ENCODE assay signal across 34 mouse cellular contexts in genomic region chr14:72716175-72716574, GRCm38 (mm10).
"Had no signal": no experiment of that assay in that cellular context is flagged by ENCODE, and none has a peak within 500 bp of the region (broad histone marks: within the 10 kb centered on the region; RNA-seq: fewer than 3 reads in every experiment).

No protein-coding gene starts in this region.

- H3K4me2 ChIP-seq: heart, embryonic 11.5 days; heart, embryonic 12.5 days; heart, embryonic 13.5 days; heart, embryonic 15.5 days; hindbrain, embryonic 12.5 days; hindbrain, embryonic 13.5 days; hindbrain, embryonic 14.5 days; hindbrain, embryonic 15.5 days; kidney, embryonic 15.5 days had no signal

- H3K27ac ChIP-seq: heart, embryonic 13.5 days; heart, embryonic 15.5 days; hindbrain, embryonic 10.5 days; hindbrain, embryonic 12.5 days; hindbrain, embryonic 13.5 days; hindbrain, embryonic 14.5 days; hindbrain, embryonic 15.5 days; hindbrain, postnatal 0 days; kidney, embryonic 15.5 days; kidney, postnatal 0 days; layer of hippocampus, adult 2 months; left cerebral cortex, adult 2 months had no signal

- ATAC-seq: hindbrain, embryonic 16.5 days; hindbrain, postnatal 0 days; inflammation-experienced regulatory T-cells, adult 6 months; intestine, embryonic 16.5 days; intestine, postnatal 0 days had no signal

- H3K4me3 ChIP-seq: heart, embryonic 12.5 days; heart, embryonic 13.5 days; heart, embryonic 15.5 days; hindbrain, embryonic 10.5 days; hindbrain, embryonic 12.5 days; hindbrain, embryonic 13.5 days; hindbrain, embryonic 15.5 days; kidney, embryonic 15.5 days; layer of hippocampus, adult 2 months; left cerebral cortex, adult 2 months had no signal

- DNase-seq: heart, postnatal 10 days; heart, postnatal 14 days; heart, postnatal 36 days; heart, postnatal 4 days; kidney, adult 11 months; kidney, adult 18-20 months; kidney, adult 2 months; kidney, adult 8-10 months; kidney, adult 9 months; kidney, postnatal 10 days; kidney, postnatal 14 days; kidney, postnatal 25 days; kidney, postnatal 36 days; kidney, postnatal 4 days; layer of hippocampus, adult 9-11 months; layer of hippocampus, postnatal 36 days had no signal

- H3K9me3 ChIP-seq: heart, embryonic 12.5 days; heart, embryonic 13.5 days; heart, embryonic 15.5 days; hindbrain, embryonic 10.5 days; hindbrain, embryonic 12.5 days; hindbrain, embryonic 13.5 days; hindbrain, embryonic 15.5 days; kidney, embryonic 15.5 days had no signal

- H3K4me1 ChIP-seq: heart, embryonic 15.5 days; hindbrain, embryonic 10.5 days; hindbrain, embryonic 12.5 days; hindbrain, embryonic 13.5 days had no signal

- H3K36me3 ChIP-seq: heart, embryonic 12.5 days; heart, embryonic 13.5 days; heart, embryonic 15.5 days; hindbrain, embryonic 10.5 days; hindbrain, embryonic 12.5 days; hindbrain, embryonic 13.5 days; hindbrain, embryonic 15.5 days; kidney, embryonic 15.5 days had no signal

- H3K9ac ChIP-seq: heart, embryonic 12.5 days; heart, embryonic 13.5 days; heart, embryonic 15.5 days; hindbrain, embryonic 12.5 days; hindbrain, embryonic 13.5 days; hindbrain, embryonic 14.5 days; hindbrain, embryonic 15.5 days; kidney, embryonic 15.5 days had no signal

- H3K27me3 ChIP-seq: heart, embryonic 12.5 days; heart, embryonic 15.5 days; hindbrain, embryonic 15.5 days; kidney, embryonic 15.5 days had no signal
